Mouse (Mus musculus) embryonic facial prominence, embryonic 10.5 days (tissue): ENCODE results near the gene Cacna1g. TPM values are rescaled to one million over a fixed set of nuclear protein-coding genes. Genes with fewer than 3 reads are reported as not detected.

Experiments
- DNase-seq: peaks from one replicate; pipeline ENCODE4 v3.0.0-alpha.2; 2017; ENCODE audit warnings: low spot score
- H3K27ac ChIP-seq: fragments of 300-500 bp; sonication (generic); replicated peaks from 2 replicates; pipeline ENCODE4 v1.5.1; 2016; ENCODE audit warnings: mild to moderate bottlenecking
- H3K27me3 ChIP-seq: fragments of 300-500 bp; sonication (generic); replicated peaks from 2 replicates; pipeline ENCODE4 v1.6.1; 2016; ENCODE audit warnings: low read depth, mild to moderate bottlenecking; ENCODE audit not compliant: poor library complexity, severe bottlenecking
- H3K36me3 ChIP-seq: fragments of 300-500 bp; sonication (generic); replicated peaks from 2 replicates; pipeline ENCODE4 v1.6.1; 2016; ENCODE audit warnings: mild to moderate bottlenecking, moderate library complexity
- H3K4me1 ChIP-seq: fragments of 300-500 bp; sonication (generic); 2 replicates; pipeline ENCODE4 v1.6.1; 2016
- H3K4me3 ChIP-seq: fragments of 300-500 bp; sonication (generic); 2 replicates; pipeline ENCODE4 v1.5.1; 2016; ENCODE audit warnings: mild to moderate bottlenecking, moderate library complexity
- H3K9me3 ChIP-seq: fragments of 300-500 bp; sonication (generic); 2 replicates; pipeline ENCODE4 v1.6.1; 2016; ENCODE audit warnings: mild to moderate bottlenecking
- WGBS: fragments of 180-500 bp; shearing (Covaris S2); methylation state at CpG from one replicate; pipeline ENCODE4 v1.1.7; 2016; 5-methylcytosine and 5-hydroxymethylcytosine counted together
- polyA plus RNA-seq: library from polyadenylated mRNA; unstranded; fragments of >200 nt; fragmentation: Nextera tagmentation; extraction: Ambion mirVana; gene quantifications from 2 replicates; pipeline ENCODE4 v1.2.1, GENCODE M21; 2016

Gene Cacna1g
- polyA plus RNA-seq, 1 experiment from 2014 or later: 13.5 TPM

GRCm38 (mm10) chr11:94362101-94362500 is 111.9 kb downstream of the Cacna1g start:
- H3K9me3 ChIP-seq: peaks cover 4% of the 10 kb centered on the region; the same call in 1 of the 2 replicates
- H3K36me3 ChIP-seq: no peaks in the 10 kb centered on the region
- no peak for DNase-seq
- H3K27me3 ChIP-seq: 0 out of 2 replicates have a peak, but pooled peaks cover 1% of the 10 kb centered on the region
- H3K27ac ChIP-seq: no peak overlapping the region
- 95% methylated on average over 5 of the region's 5 CpGs for WGBS
- H3K4me3 ChIP-seq: no peak overlapping the region
- no peaks in the 10 kb centered on the region for H3K4me1 ChIP-seq

GRCm38 (mm10) chr11:94361166-94361870 is 112.7 kb downstream of the Cacna1g start:
- no peak overlapping the region for H3K4me3 ChIP-seq
- H3K27ac ChIP-seq: no peak overlapping the region
- peaks cover 4% of the 10 kb centered on the region; the same call in 1 of the 2 replicates for H3K9me3 ChIP-seq
- no peaks in the 10 kb centered on the region for H3K36me3 ChIP-seq
- 92% methylated on average over 14 of the region's 14 CpGs for WGBS
- no peaks in the 10 kb centered on the region for H3K4me1 ChIP-seq
- 0 out of 2 replicates have a peak, but pooled peaks cover 6% of the 10 kb centered on the region for H3K27me3 ChIP-seq
- no peak for DNase-seq

- DNase-seq: no peak
- no peaks in the 10 kb centered on the region for H3K4me1 ChIP-seq
- no peaks in the 10 kb centered on the region for H3K9me3 ChIP-seq
- 91% methylated on average over 12 of the region's 12 CpGs for WGBS
- no peak overlapping the region for H3K4me3 ChIP-seq
- no peak overlapping the region for H3K27ac ChIP-seq
- H3K27me3 ChIP-seq: 0 out of 2 replicates have a peak, but pooled peaks cover 6% of the 10 kb centered on the region
- H3K36me3 ChIP-seq: no peaks in the 10 kb centered on the region
Measured at GRCm38 (mm10) chr11:94359168-94359567, 114.8 kb downstream of the Cacna1g start.

Other genes with a start within 250 kb of the Cacna1g start
- gene Wfikkn2, start 228.2 kb downstream of the Cacna1g start, polyA plus RNA-seq: 1.1 and 2.4 TPM in 2 replicates
- 0.39 TPM in 1 of 2 replicates, not detected in the other for gene Gm21885, start 192.3 kb downstream of the Cacna1g start, polyA plus RNA-seq
- 104 and 117 TPM in 2 replicates for gene Luc7l3, start 152.2 kb downstream of the Cacna1g start, polyA plus RNA-seq
- gene Ankrd40, start 146.2 kb downstream of the Cacna1g start, polyA plus RNA-seq: 14.8 and 15.3 TPM in 2 replicates
- gene Abcc3, start 81.2 kb downstream of the Cacna1g start, polyA plus RNA-seq: 0.23 and 0.24 TPM in 2 replicates
- not detected in 2 replicates for gene Spata20, start 12.0 kb upstream of the Cacna1g start, polyA plus RNA-seq
- gene Epn3, start 25.8 kb upstream of the Cacna1g start, polyA plus RNA-seq: 4.5 and 4.7 TPM in 2 replicates
- 2.7 and 3.6 TPM in 2 replicates for gene Mycbpap, start 47.5 kb upstream of the Cacna1g start, polyA plus RNA-seq
- 4.5 and 5.1 TPM in 2 replicates for gene Rsad1, start 75.1 kb upstream of the Cacna1g start, polyA plus RNA-seq
- 0.09 and 0.11 TPM in 2 replicates for gene Chad, start 90.8 kb upstream of the Cacna1g start, polyA plus RNA-seq
- gene Acsf2, start 127.7 kb upstream of the Cacna1g start, polyA plus RNA-seq: 3.9 and 4.1 TPM in 2 replicates
- gene Lrrc59, start 155.6 kb upstream of the Cacna1g start, polyA plus RNA-seq: 258 and 280 TPM in 2 replicates
- 141 and 153 TPM in 2 replicates for gene Mrpl27, start 179.6 kb upstream of the Cacna1g start, polyA plus RNA-seq
- 58.6 and 59.4 TPM in 2 replicates for gene Eme1, start 179.8 kb upstream of the Cacna1g start, polyA plus RNA-seq
- gene Xylt2, start 203.3 kb upstream of the Cacna1g start, polyA plus RNA-seq: 15.1 and 16.3 TPM in 2 replicates
- gene Gm11541, start 230.3 kb upstream of the Cacna1g start, polyA plus RNA-seq: not detected in 2 replicates